Mouse (Mus musculus) effector memory CD4-positive, alpha-beta T cell, adult 5 months (primary cell): Measurements from ENCODE around the gene Rrad. TPM values are rescaled to one million over a fixed set of nuclear protein-coding genes. Genes with fewer than 3 reads are reported as not detected.

ENCODE experiments used
- polyA plus RNA-seq: library from polyadenylated mRNA; unstranded; fragments of 100-300 nt; shearing (Covaris generic); gene quantifications from one replicate; pipeline ENCODE4 v1.2.1, GENCODE M21; 2017

Gene Rrad
- 236 TPM for polyA plus RNA-seq

DNA sequence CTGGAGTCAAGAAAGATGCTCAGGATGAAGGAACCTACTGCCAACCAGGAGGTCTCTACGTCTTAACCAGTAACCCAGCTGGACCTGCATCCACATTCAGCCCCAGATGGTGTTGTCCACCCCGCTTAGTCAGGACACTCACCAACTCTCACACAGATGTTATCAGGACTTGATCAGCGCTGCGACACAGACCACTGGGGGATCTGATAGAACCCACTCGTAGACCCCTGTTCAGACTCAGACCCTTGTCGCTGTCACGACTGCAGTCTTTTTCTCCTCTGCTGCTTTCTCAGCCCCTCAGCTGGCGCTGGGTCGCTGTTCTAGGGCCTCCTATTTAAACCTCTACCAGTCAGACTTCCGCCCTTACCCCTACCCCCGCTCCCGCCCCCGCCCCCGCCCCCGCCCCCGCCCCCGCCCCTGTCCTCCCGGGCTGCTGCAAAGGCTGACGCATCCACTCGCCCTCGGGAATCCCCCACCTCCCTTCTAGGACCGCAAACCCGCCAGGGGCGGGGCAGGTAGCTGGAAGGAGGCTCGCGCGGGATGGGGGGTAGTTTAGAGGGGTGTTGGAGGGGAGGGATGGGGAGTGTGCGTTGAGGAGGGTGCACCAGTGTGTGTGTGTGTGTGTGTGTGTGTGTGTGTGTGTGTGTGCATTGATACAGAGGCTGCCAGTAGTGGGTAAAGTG lies at the start of gene Rrad:
Rrad (minus strand) TSS at position 347 of the 683 bp plus-strand sequence.

DNA sequence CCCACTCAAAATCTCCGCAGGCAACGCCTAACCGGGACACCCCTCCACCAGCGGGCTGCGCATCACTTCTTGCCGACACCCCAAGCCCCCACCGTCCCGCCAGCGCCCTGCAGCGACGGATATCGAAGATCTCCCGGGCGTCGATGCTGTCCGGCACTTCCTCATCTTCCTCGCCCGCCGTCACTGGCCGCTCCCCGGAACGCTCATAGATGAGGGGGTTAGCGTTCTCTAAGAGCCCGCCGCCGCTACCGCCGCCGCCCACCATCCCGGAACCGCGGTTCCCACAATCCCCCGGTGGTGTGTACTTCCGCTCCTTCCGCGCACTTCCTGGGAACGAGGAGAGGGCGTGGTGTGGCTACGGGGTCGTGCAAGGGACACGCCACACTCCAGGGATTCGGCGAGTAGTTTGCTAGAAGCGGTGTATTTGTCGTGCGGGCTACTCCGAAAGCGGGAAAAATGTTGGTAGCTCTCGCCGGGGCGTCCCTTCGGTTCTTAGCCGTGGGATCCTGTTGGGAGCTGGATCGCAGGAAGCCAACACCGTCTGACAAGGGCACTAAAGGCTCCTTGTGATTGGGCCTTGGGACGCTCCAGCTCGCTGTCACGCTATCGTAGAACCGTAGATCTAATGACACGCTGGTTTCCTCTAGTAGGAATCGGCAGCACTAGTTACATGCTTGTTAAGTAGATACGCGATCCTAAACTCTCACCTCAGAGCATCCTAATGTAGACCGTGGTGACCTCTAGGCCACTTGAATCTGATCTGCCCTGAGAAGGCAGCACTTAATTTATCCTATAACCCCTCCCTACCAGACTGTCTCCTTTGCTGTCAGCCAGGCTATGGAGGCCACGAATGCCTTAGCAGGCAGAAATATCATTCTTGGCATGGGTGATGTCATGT lies 10.5 kb upstream of the Rrad start, which contains the start of gene Ciao2b:
Ciao2b (minus strand) TSS at position 540 of the 898 bp plus-strand sequence.

DNA sequence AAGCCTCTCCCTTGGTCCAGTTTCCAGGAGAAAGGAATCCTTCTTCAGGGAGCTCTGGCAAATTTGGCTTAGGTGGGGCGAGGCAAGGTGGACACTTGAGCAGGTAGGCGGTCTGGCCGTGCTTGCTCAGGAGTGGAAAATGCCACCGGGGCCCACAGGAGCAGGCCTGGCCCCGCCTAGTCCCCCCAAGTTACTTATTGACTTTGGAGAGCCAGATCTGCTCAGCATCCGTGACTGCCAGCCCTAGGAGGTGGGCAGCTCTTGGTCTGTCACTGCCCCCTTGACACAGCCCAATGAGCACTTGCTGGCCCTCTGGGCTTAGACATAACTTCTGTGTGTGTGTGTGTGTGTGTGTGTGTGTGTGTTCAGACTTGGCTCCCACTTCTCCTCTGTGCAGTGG lies 7.0 kb downstream of the Rrad start, which contains the start of gene Cdh16:
Cdh16 (minus strand) TSS at position 236 of the 400 bp plus-strand sequence.

DNA sequence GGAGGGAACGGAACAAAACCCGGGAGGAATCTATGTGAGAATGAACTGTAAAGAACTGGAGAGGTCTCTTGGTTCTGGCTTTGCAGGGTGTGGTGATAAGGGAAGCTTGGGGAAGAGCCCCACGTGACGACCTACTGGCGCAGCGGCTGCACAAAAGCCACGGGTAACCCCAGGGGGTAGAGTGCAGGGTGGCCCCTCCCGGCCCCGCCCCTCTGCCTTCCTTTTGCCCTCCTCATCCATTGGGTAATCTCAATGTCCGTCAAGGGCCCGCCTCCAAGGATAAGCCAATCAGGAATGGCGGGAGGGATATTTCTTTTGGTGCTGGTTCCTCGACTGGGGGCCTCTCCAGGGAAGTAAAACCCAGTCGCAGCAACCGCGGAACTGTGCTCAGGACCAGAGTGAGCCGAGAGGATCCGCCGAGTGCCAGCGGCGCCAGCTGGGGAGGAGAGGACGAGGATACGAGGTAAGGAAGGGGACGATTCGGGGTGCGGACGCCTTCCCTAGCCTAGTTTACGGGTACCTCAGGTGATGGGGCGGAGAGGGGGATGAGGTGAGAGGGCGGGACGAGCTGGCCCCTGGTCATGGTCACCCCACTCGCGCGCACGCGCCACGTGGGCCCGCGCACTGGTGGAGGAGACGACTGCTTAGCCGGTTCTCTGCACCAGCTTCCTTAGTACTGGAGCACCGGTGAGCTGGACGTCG lies 39.8 kb downstream of the Rrad start, which contains the start of gene Pdp2:
Pdp2 (plus strand) TSS at position 319 of the 702 bp plus-strand sequence.

Other genes starting within 250 kb of the Rrad start
- gene Cmtm4, start 235.5 kb downstream of the Rrad start, polyA plus RNA-seq = 1.3 TPM
- 39.5 TPM for gene Dync1li2, start 188.3 kb downstream of the Rrad start, polyA plus RNA-seq
- gene Terb1, start 121.4 kb downstream of the Rrad start, polyA plus RNA-seq = not detected
- 71.6 TPM for gene Nae1, start 96.7 kb downstream of the Rrad start, polyA plus RNA-seq
- 2.9 TPM for gene Car7, start 96.6 kb downstream of the Rrad start, polyA plus RNA-seq
- gene Pdp2, start 39.9 kb downstream of the Rrad start, polyA plus RNA-seq = 3.9 TPM
- gene Cdh16, start 6.9 kb downstream of the Rrad start, polyA plus RNA-seq = not detected
- gene Ciao2b, start 10.6 kb upstream of the Rrad start, polyA plus RNA-seq = 140 TPM
- not detected for gene Ces2a, start 102.7 kb upstream of the Rrad start, polyA plus RNA-seq
- gene Ces2b, start 200.2 kb upstream of the Rrad start, polyA plus RNA-seq = not detected
- 22.0 TPM for gene Ces2c, start 215.7 kb upstream of the Rrad start, polyA plus RNA-seq